Mouse (Mus musculus): ENCODE results near the gene Clpx. TPM values are rescaled to one million over a fixed set of nuclear protein-coding genes. Genes with fewer than 3 reads are reported as not detected.
"Not testable (repeated sequence)": the region's sequence is repeated elsewhere in the genome, so short reads cannot be mapped to it uniquely, and the experiment has no call there.

Gene Clpx
- total and polyA plus RNA-seq, 3 experiments, result 32.4 to 38.8 TPM; not detected in 1

DNA sequence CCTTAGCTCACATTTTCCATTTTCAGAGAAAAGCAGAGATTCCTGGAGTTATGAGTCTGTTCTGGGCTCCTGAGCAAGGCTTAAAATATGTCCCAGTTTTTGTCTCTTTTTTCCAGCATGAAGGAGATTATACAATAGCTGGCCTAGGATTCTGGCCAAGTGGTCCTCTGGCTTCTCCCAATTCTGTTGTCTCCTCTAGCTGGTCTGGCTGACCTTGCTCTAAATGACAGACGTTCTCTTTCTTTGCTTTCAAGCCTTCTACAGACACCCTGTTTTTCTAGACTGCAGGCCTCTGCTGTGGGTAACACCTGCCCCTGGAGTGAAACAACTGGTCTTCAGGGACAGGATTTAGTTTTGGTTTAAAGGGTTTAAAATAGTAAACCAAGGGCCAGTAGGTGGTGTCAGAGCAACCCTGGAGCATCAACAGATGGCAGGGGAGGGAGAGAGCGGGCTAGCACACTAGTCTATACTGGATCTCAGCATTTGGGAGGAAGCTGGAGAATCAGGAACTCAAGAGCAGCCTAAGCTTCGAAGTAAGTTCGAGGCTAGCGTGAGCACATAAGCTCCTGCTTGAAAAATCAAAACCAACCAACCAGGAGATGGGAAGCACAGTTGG is 12.4 kb upstream of the Clpx start:
- TF ChIP-seq ZMIZ1 (IDR thresholded peaks at IDR 0.05; ENCODE audit: low read depth, low read length), result no peak
- H3K36me3 ChIP-seq (ENCODE audit: control insufficient read depth in 1 of 2, insufficient read depth in 2 of 2, low read length in 2 of 2), result no peaks in the 10 kb centered on the region
- H3K27me3 ChIP-seq (ENCODE audit: control insufficient read depth in 1 of 2, insufficient read depth in 2 of 2, low read length in 2 of 2), result no peaks in the 10 kb centered on the region; a peak in 1 of 4 replicates
- no peak for DNase-seq (ENCODE audit: low read depth, low spot score)
- H3K4me3 ChIP-seq (ENCODE audit: control insufficient read depth in 1 of 2, insufficient read depth in 1 of 2, low read depth in 2 of 2, low read length in 2 of 2), result no peak overlapping the region
- H3K79me2 ChIP-seq (ENCODE audit: control insufficient read depth, insufficient read depth, low read length, poor library complexity), result no peaks in the 10 kb centered on the region
- H3K4me1 ChIP-seq (ENCODE audit: control insufficient read depth in 1 of 2, insufficient read depth in 2 of 2, low read length in 2 of 2), result no peaks in the 10 kb centered on the region
- no peak overlapping the region for H3K27ac ChIP-seq (ENCODE audit: control insufficient read depth, low read depth, low read length)
- H3K9me3 ChIP-seq (replicated peaks; ENCODE audit: insufficient read depth, low read length), result no peaks in the 10 kb centered on the region
- no peak overlapping the region for H3K9ac ChIP-seq (ENCODE audit: control insufficient read depth, low read depth, low read length, poor library complexity, severe bottlenecking)

DNA sequence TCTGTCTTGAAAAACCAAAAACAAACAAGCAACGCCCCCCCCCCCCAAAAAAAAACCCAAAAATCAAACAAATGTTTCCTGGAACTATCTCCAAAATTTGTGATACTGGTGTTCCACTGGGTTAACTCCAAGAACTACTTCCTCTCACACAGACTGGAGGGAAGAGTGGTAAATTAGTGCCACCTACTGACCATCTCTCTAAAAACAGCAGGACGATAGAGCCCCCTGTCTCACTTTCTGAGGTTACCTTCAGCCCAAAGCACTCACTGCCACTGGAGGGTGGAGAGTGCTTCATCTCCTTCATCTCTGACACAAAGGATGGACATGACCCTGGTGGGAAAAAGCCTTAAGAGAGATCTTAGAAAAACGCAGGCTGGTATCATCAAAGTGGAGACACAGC is 10.8 kb upstream of the Clpx start:
- Histone ChIP-seq H3K36me3 (ENCODE audit: control insufficient read depth in 1 of 2, insufficient read depth in 2 of 2, low read length in 2 of 2) (no peaks in the 10 kb centered on the region), H3K4me1 (ENCODE audit: control insufficient read depth in 1 of 2, insufficient read depth in 2 of 2, low read length in 2 of 2) (no peaks in the 10 kb centered on the region), H3K4me3 (ENCODE audit: control insufficient read depth in 1 of 2, insufficient read depth in 1 of 2, low read depth in 2 of 2, low read length in 2 of 2) (no peak overlapping the region), H3K9ac (ENCODE audit: control insufficient read depth, low read depth, low read length, poor library complexity, severe bottlenecking) (no peak overlapping the region), H3K27me3 (ENCODE audit: control insufficient read depth in 1 of 2, insufficient read depth in 2 of 2, low read length in 2 of 2) (no peaks in the 10 kb centered on the region; a peak in 1 of 4 replicates), H3K79me2 (ENCODE audit: control insufficient read depth, insufficient read depth, low read length, poor library complexity) (no peaks in the 10 kb centered on the region), H3K27ac (ENCODE audit: control insufficient read depth, low read depth, low read length) (no peak overlapping the region), H3K9me3 (replicated peaks; ENCODE audit: insufficient read depth, low read length) (no peaks in the 10 kb centered on the region)
- TF ChIP-seq NELFE (IDR thresholded peaks at IDR 0.05; ENCODE audit: low read depth, low read length), result no peak
- TF ChIP-seq TAL1 (IDR thresholded peaks at IDR 0.05; ENCODE audit: low read length), result no peak
- peak; percentile 21 to 91 (median 50); a peak in 5 of 6 replicates for TF ChIP-seq CTCF (IDR thresholded peaks at IDR 0.05 in 2 of 3, conservative IDR thresholded peaks at IDR 0.05 in 1 of 3; ENCODE audit: control insufficient read depth in 1 of 3, insufficient read depth in 1 of 3, low read depth in 2 of 3, low read length in 3 of 3, poor library complexity in 1 of 3, severe bottlenecking in 1 of 3)
- TF ChIP-seq HCFC1 (IDR thresholded peaks at IDR 0.05; ENCODE audit: low read depth, low read length), result no peak
- TF ChIP-seq RAD21 (IDR thresholded peaks at IDR 0.05; ENCODE audit: low read depth, low read length), result peak; percentile 91
- peak; percentile 67 for TF ChIP-seq ZC3H11A (IDR thresholded peaks at IDR 0.05; ENCODE audit: low read depth, low read length)
- no peak for TF ChIP-seq MAZ (IDR thresholded peaks at IDR 0.05; ENCODE audit: low read depth, low read length)
- TF ChIP-seq MXI1 (IDR thresholded peaks at IDR 0.05; ENCODE audit: low read depth, low read length), result no peak
- peak; percentile 67 for TF ChIP-seq SMC3 (IDR thresholded peaks at IDR 0.05; ENCODE audit: low read depth, low read length)
- TF ChIP-seq MYB (IDR thresholded peaks at IDR 0.05; ENCODE audit: low read depth, low read length), result no peak
- DNase-seq (ENCODE audit: low read depth, low spot score), result peak; percentile 70

DNA sequence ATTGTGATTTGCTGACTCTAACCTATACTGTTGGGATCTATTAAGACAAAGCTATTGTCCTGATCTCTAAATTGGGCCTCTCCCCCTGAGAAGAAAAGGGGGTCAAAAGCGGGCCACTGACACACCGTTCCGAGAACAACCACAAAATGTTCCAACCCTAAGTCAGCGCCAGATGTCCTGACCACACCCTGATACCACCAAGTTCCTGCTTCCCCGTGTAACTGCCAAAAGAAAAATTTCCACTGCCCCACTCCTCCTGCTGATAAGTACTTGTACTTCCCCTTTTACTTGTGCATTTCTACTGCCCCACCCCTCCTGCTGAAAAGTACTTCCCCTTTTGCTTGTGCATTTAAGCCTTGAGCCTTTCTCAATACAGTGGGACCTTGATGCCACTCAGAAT is 5.8 kb upstream of the Clpx start:
- H3K36me3 ChIP-seq (ENCODE audit: control insufficient read depth in 1 of 2, insufficient read depth in 2 of 2, low read length in 2 of 2); H3K79me2 ChIP-seq (ENCODE audit: control insufficient read depth, insufficient read depth, low read length, poor library complexity); H3K9me3 ChIP-seq (replicated peaks; ENCODE audit: insufficient read depth, low read length); H3K27me3 ChIP-seq (ENCODE audit: control insufficient read depth in 1 of 2, insufficient read depth in 2 of 2, low read length in 2 of 2); H3K9ac ChIP-seq (ENCODE audit: control insufficient read depth, low read depth, low read length, poor library complexity, severe bottlenecking); H3K4me3 ChIP-seq (ENCODE audit: control insufficient read depth in 1 of 2, insufficient read depth in 1 of 2, low read depth in 2 of 2, low read length in 2 of 2); H3K4me1 ChIP-seq (ENCODE audit: control insufficient read depth in 1 of 2, insufficient read depth in 2 of 2, low read length in 2 of 2): not testable (repeated sequence)
- peak in 1 of 2 experiments; percentile 37; a peak in 2 of 4 replicates for TF ChIP-seq EP300 (IDR thresholded peaks at IDR 0.05; ENCODE audit: low read depth in 1 of 2, low read length in 2 of 2)
- DNase-seq (ENCODE audit: low read depth, low spot score), result peak; percentile 64
- H3K27ac ChIP-seq (ENCODE audit: control insufficient read depth, low read depth, low read length), result peak overlapping the region; percentile 67; the same call in 1 of the 2 replicates
